Mouse (Mus musculus): ENCODE measurements around the gene B4galnt4.
A peak's percentile ranks its signal among the peaks of the same experiment; 100 is the strongest.

B4galnt4 gene

GRCm38 (mm10) chr7:141072017-141072745 lies 11.3 kb downstream of the B4galnt4 start:
- peak; percentile 94 for DNase-seq (ENCODE audit: low read depth)

GRCm38 (mm10) chr7:141073782-141074181 lies 12.9 kb downstream of the B4galnt4 start:
- DNase-seq (ENCODE audit: low read depth), result no peak

GRCm38 (mm10) chr7:141077841-141078240 lies 16.9 kb downstream of the B4galnt4 start, which contains the start of gene Pkp3:
Gene Pkp3 (plus strand): TSS chr7:141078218.
- DNase-seq (ENCODE audit: low read depth), result no peak

- no peak for DNase-seq (ENCODE audit: low read depth)
These were observed 18.0 kb downstream of the B4galnt4 start for GRCm38 (mm10) chr7:141078876-141079275.

GRCm38 (mm10) chr7:141079481-141080449 lies 18.9 kb downstream of the B4galnt4 start:
- DNase-seq (ENCODE audit: low read depth), result no peak

- DNase-seq (ENCODE audit: low read depth), result peak; percentile 64
These were observed 27.0 kb downstream of the B4galnt4 start for GRCm38 (mm10) chr7:141087894-141088293.

- DNase-seq (ENCODE audit: low read depth), result no peak
These were observed 27.6 kb downstream of the B4galnt4 start for GRCm38 (mm10) chr7:141088473-141088872.

GRCm38 (mm10) chr7:141090228-141090627 lies 29.3 kb downstream of the B4galnt4 start:
- DNase-seq (ENCODE audit: low read depth), result no peak

- peak; percentile 58 for DNase-seq (ENCODE audit: low read depth)
These were observed 31.3 kb downstream of the B4galnt4 start for GRCm38 (mm10) chr7:141092051-141092735.

- no peak for DNase-seq (ENCODE audit: low read depth)
These were observed 33.0 kb downstream of the B4galnt4 start for GRCm38 (mm10) chr7:141093950-141094349.

- DNase-seq (ENCODE audit: low read depth), result peak; percentile 36
These were observed 33.7 kb downstream of the B4galnt4 start for GRCm38 (mm10) chr7:141094487-141095205.

GRCm38 (mm10) chr7:141096021-141096420 lies 35.1 kb downstream of the B4galnt4 start:
- peak; percentile 83 for DNase-seq (ENCODE audit: low read depth)

GRCm38 (mm10) chr7:141096649-141097056 lies 35.7 kb downstream of the B4galnt4 start:
- DNase-seq (ENCODE audit: low read depth), result peak; percentile 99

GRCm38 (mm10) chr7:141097177-141097576 lies 36.3 kb downstream of the B4galnt4 start:
- no peak for DNase-seq (ENCODE audit: low read depth)

GRCm38 (mm10) chr7:141099911-141100691 lies 39.2 kb downstream of the B4galnt4 start, which contains the start of gene Sigirr:
Gene Sigirr (minus strand): TSS chr7:141100572.
- DNase-seq (ENCODE audit: low read depth), result no peak

GRCm38 (mm10) chr7:141103161-141103560 lies 42.3 kb downstream of the B4galnt4 start:
- DNase-seq (ENCODE audit: low read depth), result no peak

GRCm38 (mm10) chr7:141115874-141116273 lies 55.0 kb downstream of the B4galnt4 start:
- DNase-seq (ENCODE audit: low read depth), result no peak

GRCm38 (mm10) chr7:141117636-141118035 lies 56.7 kb downstream of the B4galnt4 start, which contains the start of gene Ano9:
Gene Ano9 (minus strand): TSS chr7:141117806.
- no peak for DNase-seq (ENCODE audit: low read depth)

GRCm38 (mm10) chr7:141119487-141119886 lies 58.6 kb downstream of the B4galnt4 start:
- no peak for DNase-seq (ENCODE audit: low read depth)

- no peak for DNase-seq (ENCODE audit: low read depth)
These were observed 59.7 kb downstream of the B4galnt4 start for GRCm38 (mm10) chr7:141120605-141121004.
